Mouse (Mus musculus) small intestine, adult 2 months (tissue): Measurements from ENCODE around the gene Ercc6l2. TPM values are rescaled to one million over a fixed set of nuclear protein-coding genes. Genes with fewer than 3 reads are reported as not detected.

Experiments used
- H3K27ac ChIP-seq: fragments of 200-500 bp; 2 replicates; pipeline ENCODE4 v1.5.1; 2012; ENCODE audit warnings: low read depth, low read length, control low read depth, inconsistent platforms; ENCODE audit not compliant: insufficient read depth
- H3K27me3 ChIP-seq: fragments of 200-500 bp; 2 replicates; pipeline ENCODE4 v1.6.1; 2012; ENCODE audit warnings: mild to moderate bottlenecking, moderate library complexity, low read length, inconsistent platforms; ENCODE audit not compliant: control insufficient read depth, insufficient read depth
- H3K36me3 ChIP-seq: fragments of 200-500 bp; 2 replicates; pipeline ENCODE4 v1.6.1; 2012; ENCODE audit warnings: mild to moderate bottlenecking, low read length, control low read depth, inconsistent platforms; ENCODE audit not compliant: control insufficient read depth, insufficient read depth
- H3K4me1 ChIP-seq: fragments of 200-500 bp; 2 replicates; pipeline ENCODE4 v1.6.1; 2012; ENCODE audit warnings: low read length, inconsistent platforms, mixed read lengths; ENCODE audit not compliant: control insufficient read depth, insufficient read depth, insufficient read length
- H3K4me3 ChIP-seq: fragments of 200-500 bp; 2 replicates; pipeline ENCODE4 v1.5.1; 2012; ENCODE audit warnings: low read depth, mild to moderate bottlenecking, control low read depth, inconsistent platforms, low read length, moderate library complexity
- CTCF ChIP-seq: fragments of 200-500 bp; IDR thresholded peaks from 2 replicates; pipeline ENCODE4 v1.5.1; 2012; ENCODE audit warnings: low read depth, mild to moderate bottlenecking, control low read depth, inconsistent platforms, low read length, moderate library complexity, mixed read lengths; ENCODE audit not compliant: insufficient replicate concordance, insufficient read length; ENCODE audit errors: extremely low read depth
- POLR2A ChIP-seq: fragments of 200-500 bp; IDR thresholded peaks from 2 replicates; pipeline ENCODE4 v1.6.1; 2012; ENCODE audit warnings: low read depth, mild to moderate bottlenecking, control low read depth, inconsistent platforms, low read length, moderate library complexity
- whole genome bisulfite sequencing: fragments of 180-500 bp; shearing (Covaris S2); methylation state at CpG from one replicate; pipeline ENCODE4 v1.1.7; 2018; 5-methylcytosine and 5-hydroxymethylcytosine counted together
- polyA plus RNA-seq: library from polyadenylated mRNA; depleted of rRNA; stranded (reverse); fragments of >200 nt; gene quantifications from 2 replicates; pipeline ENCODE4 v1.2.3, GENCODE M21; 2012

The Ercc6l2 gene
- polyA plus RNA-seq, 1 experiment: 1.3 TPM

GRCm38 (mm10) chr13:63845758-63846157, 30.7 kb downstream of the Ercc6l2 start:
- 97% methylated on average over 2 of the region's 2 CpGs for WGBS
- no peaks in the 10 kb centered on the region for H3K27me3 ChIP-seq
- H3K27ac ChIP-seq: no peak overlapping the region
- no peak for TF ChIP-seq POLR2A
- TF ChIP-seq CTCF: no peak
- H3K4me3 ChIP-seq: no peak overlapping the region
- H3K4me1 ChIP-seq: peaks cover 2% of the 10 kb centered on the region; the same call in 1 of the 2 replicates
- H3K36me3 ChIP-seq: peaks cover 14% of the 10 kb centered on the region

- Histone ChIP-seq H3K36me3 (peaks cover 14% of the 10 kb centered on the region), H3K4me3 (no peak overlapping the region), H3K27ac (no peak overlapping the region), H3K27me3 (no peaks in the 10 kb centered on the region), H3K4me1 (0 out of 2 replicates have a peak, but pooled peaks cover 2% of the 10 kb centered on the region)
- WGBS: 97% methylated on average over 3 of the region's 3 CpGs
- TF ChIP-seq POLR2A (no peak), CTCF (no peak)
Measured at GRCm38 (mm10) chr13:63850308-63851011, 35.4 kb downstream of the Ercc6l2 start.

- no peak overlapping the region for H3K27ac ChIP-seq
- TF ChIP-seq CTCF (no peak), POLR2A (no peak)
- H3K36me3 ChIP-seq: peaks cover 11% of the 10 kb centered on the region
- H3K4me3 ChIP-seq: no peak overlapping the region
- WGBS: 93% methylated on average over 2 of the region's 2 CpGs
- no peaks in the 10 kb centered on the region for H3K27me3 ChIP-seq
- no peaks in the 10 kb centered on the region for H3K4me1 ChIP-seq
Measured at GRCm38 (mm10) chr13:63872585-63873282, 57.7 kb downstream of the Ercc6l2 start.

GRCm38 (mm10) chr13:63877138-63877537, 62.1 kb downstream of the Ercc6l2 start:
- Histone ChIP-seq H3K36me3 (peaks cover 5% of the 10 kb centered on the region), H3K4me1 (no peaks in the 10 kb centered on the region), H3K4me3 (no peak overlapping the region), H3K27me3 (no peaks in the 10 kb centered on the region), H3K27ac (no peak overlapping the region)
- TF ChIP-seq POLR2A (no peak), CTCF (no peak)
- WGBS: 90% methylated on average over 6 of the region's 6 CpGs

- TF ChIP-seq POLR2A: no peak
- no peak for TF ChIP-seq CTCF
- H3K27me3 ChIP-seq: no peaks in the 10 kb centered on the region
- 40% methylated on average over 1 of the region's 1 CpGs for WGBS
Measured at GRCm38 (mm10) chr13:63879105-63879863, 64.2 kb downstream of the Ercc6l2 start.

GRCm38 (mm10) chr13:63879864-63880141, 64.8 kb downstream of the Ercc6l2 start:
- H3K27me3 ChIP-seq: no peaks in the 10 kb centered on the region
- no peak overlapping the region for H3K4me3 ChIP-seq
- H3K4me1 ChIP-seq: no peaks in the 10 kb centered on the region
- H3K36me3 ChIP-seq: peaks cover 2% of the 10 kb centered on the region; the same call in 1 of the 2 replicates
- 92% methylated on average over 4 of the region's 4 CpGs for WGBS
- no peak overlapping the region for H3K27ac ChIP-seq
- no peak for TF ChIP-seq POLR2A

More at GRCm38 (mm10) chr13:63879105-63879863, 64.2 kb downstream of the Ercc6l2 start:
- no peak overlapping the region for H3K4me3 ChIP-seq
- H3K36me3 ChIP-seq: peaks cover 2% of the 10 kb centered on the region; the same call in 1 of the 2 replicates
- H3K27ac ChIP-seq: no peak overlapping the region
- H3K4me1 ChIP-seq: no peaks in the 10 kb centered on the region

GRCm38 (mm10) chr13:63885532-63885949, 70.5 kb downstream of the Ercc6l2 start:
- TF ChIP-seq POLR2A (no peak), CTCF (no peak)
- H3K27ac ChIP-seq: peak overlapping the region; percentile 49
- 17% methylated on average over 3 of the region's 3 CpGs for WGBS
- H3K4me3 ChIP-seq: no peak overlapping the region
- peaks cover 5% of the 10 kb centered on the region; the same call in 1 of the 2 replicates for H3K4me1 ChIP-seq
- H3K27me3 ChIP-seq: no peaks in the 10 kb centered on the region
- H3K36me3 ChIP-seq: peaks cover 3% of the 10 kb centered on the region; the same call in 1 of the 2 replicates
